Mouse (Mus musculus): ENCODE measurements around the gene Nsun5.
A peak's percentile ranks its signal among the peaks of the same experiment; 100 is the strongest.
"Not testable (repeated sequence)": the region's sequence is repeated elsewhere in the genome, so short reads cannot be mapped to it uniquely, and the experiment has no call there.

Nsun5 gene

GRCm38 (mm10) chr5:135369787-135370654 lies at the start of gene Nsun5:
TSS of gene Nsun5 (plus strand) at chr5:135369953.
- DNase-seq (ENCODE audit: low spot score in 2 of 2) = peak; percentile 84 to 87

- no peak for DNase-seq (ENCODE audit: low spot score in 2 of 2)
Observed at GRCm38 (mm10) chr5:135322197-135322596, 47.6 kb upstream of the Nsun5 start.

- no peak for DNase-seq (ENCODE audit: low spot score in 2 of 2)
Observed at GRCm38 (mm10) chr5:135326121-135326659, 43.6 kb upstream of the Nsun5 start.

GRCm38 (mm10) chr5:135329471-135329870 lies 40.3 kb upstream of the Nsun5 start:
- DNase-seq (ENCODE audit: low spot score in 2 of 2) = no peak

- DNase-seq (ENCODE audit: low spot score in 2 of 2) = no peak
Observed at GRCm38 (mm10) chr5:135330201-135330600, 39.6 kb upstream of the Nsun5 start.

GRCm38 (mm10) chr5:135331161-135331560 lies 38.6 kb upstream of the Nsun5 start:
- no peak for DNase-seq (ENCODE audit: low spot score in 2 of 2)

GRCm38 (mm10) chr5:135337575-135337974 lies 32.2 kb upstream of the Nsun5 start:
- DNase-seq (ENCODE audit: low spot score in 2 of 2) = no peak

GRCm38 (mm10) chr5:135345989-135346388 lies 23.8 kb upstream of the Nsun5 start:
- DNase-seq (ENCODE audit: low spot score in 2 of 2) = no peak

GRCm38 (mm10) chr5:135346430-135346829 lies 23.3 kb upstream of the Nsun5 start:
- DNase-seq (ENCODE audit: low spot score in 2 of 2) = no peak

GRCm38 (mm10) chr5:135347511-135348011 lies 22.2 kb upstream of the Nsun5 start:
- DNase-seq (ENCODE audit: low spot score in 2 of 2) = no peak

- DNase-seq (ENCODE audit: low spot score in 2 of 2) = no peak
Observed at GRCm38 (mm10) chr5:135349862-135350261, 19.9 kb upstream of the Nsun5 start, which contains the start of gene Fkbp6. TSS of gene Fkbp6 (minus strand) at chr5:135350044.

- no peak for DNase-seq (ENCODE audit: low spot score in 2 of 2)
Observed at GRCm38 (mm10) chr5:135351606-135352005, 18.1 kb upstream of the Nsun5 start.

- no peak for DNase-seq (ENCODE audit: low spot score in 2 of 2)
Observed at GRCm38 (mm10) chr5:135352995-135353394, 16.8 kb upstream of the Nsun5 start, which contains the start of gene Trim50. TSS of gene Trim50 (plus strand) at chr5:135353295.

GRCm38 (mm10) chr5:135353564-135353963 lies 16.2 kb upstream of the Nsun5 start:
- no peak for DNase-seq (ENCODE audit: low spot score in 2 of 2)

GRCm38 (mm10) chr5:135356090-135356489 lies 13.7 kb upstream of the Nsun5 start:
- DNase-seq (ENCODE audit: low spot score in 2 of 2) = no peak

GRCm38 (mm10) chr5:135357556-135357955 lies 12.2 kb upstream of the Nsun5 start:
- DNase-seq (ENCODE audit: low spot score in 2 of 2) = no peak

- DNase-seq (ENCODE audit: low spot score in 2 of 2) = no peak
Observed at GRCm38 (mm10) chr5:135359772-135360171, 10.0 kb upstream of the Nsun5 start.

- no peak for DNase-seq (ENCODE audit: low spot score in 2 of 2)
Observed at GRCm38 (mm10) chr5:135362572-135362971, 7.2 kb upstream of the Nsun5 start.

GRCm38 (mm10) chr5:135363540-135363939 lies 6.2 kb upstream of the Nsun5 start:
- DNase-seq (ENCODE audit: low spot score in 2 of 2) = no peak

- no peak for DNase-seq (ENCODE audit: low spot score in 2 of 2)
Observed at GRCm38 (mm10) chr5:135367841-135368240, 1.9 kb upstream of the Nsun5 start.

GRCm38 (mm10) chr5:135368312-135368711 lies 1.4 kb upstream of the Nsun5 start:
- no peak for DNase-seq (ENCODE audit: low spot score in 2 of 2)

- not testable (repeated sequence) for DNase-seq (ENCODE audit: low spot score in 2 of 2)
Observed at GRCm38 (mm10) chr5:135369196-135369595, 557 bp upstream of the Nsun5 start.

GRCm38 (mm10) chr5:135371195-135371594 lies 1.4 kb downstream of the Nsun5 start:
- DNase-seq (ENCODE audit: low spot score in 2 of 2) = no peak
